Mouse (Mus musculus) midbrain, postnatal 0 days (tissue): ENCODE results near the gene Dffa. TPM values are rescaled to one million over a fixed set of nuclear protein-coding genes. Genes with fewer than 3 reads are reported as not detected.

Source experiments
- ATAC-seq: fragments of 200-750 bp; cut with Nextera tagmentation; 2 replicates; pipeline ENCODE4 v1.8.0; 2017; ENCODE audit warnings: moderate number of reproducible peaks, mild to moderate bottlenecking, moderate TSS enrichment, moderate library complexity; ENCODE audit not compliant: low FRiP score
- DNase-seq: peaks from one replicate; pipeline ENCODE4 v3.0.0-alpha.2; 2015; ENCODE audit warnings: low spot score
- H3K27ac ChIP-seq: fragments of 300-500 bp; sonication (generic); 2 replicates; pipeline ENCODE4 v1.5.1; 2014; ENCODE audit warnings: low read depth, mild to moderate bottlenecking, low read length, mixed read lengths
- H3K27me3 ChIP-seq: fragments of 300-500 bp; sonication (generic); 2 replicates; pipeline ENCODE4 v1.6.1; 2014; ENCODE audit warnings: low read length, control low read depth, mixed read lengths; ENCODE audit not compliant: insufficient read depth
- H3K36me3 ChIP-seq: fragments of 300-500 bp; sonication (generic); 2 replicates; pipeline ENCODE4 v1.6.1; 2014; ENCODE audit warnings: low read length, control low read depth, mixed read lengths; ENCODE audit not compliant: insufficient read depth
- H3K4me1 ChIP-seq: fragments of 300-500 bp; sonication (generic); 2 replicates; pipeline ENCODE4 v1.6.1; 2014; ENCODE audit warnings: mild to moderate bottlenecking, control low read depth, antibody characterized with exemption, low read length, mixed read lengths; ENCODE audit not compliant: insufficient read depth
- H3K4me2 ChIP-seq: fragments of 300-500 bp; sonication (generic); 2 replicates; pipeline ENCODE4 v1.6.1; 2014; ENCODE audit warnings: low read depth, mild to moderate bottlenecking, low read length, mixed read lengths; ENCODE audit not compliant: poor library complexity, severe bottlenecking
- H3K4me3 ChIP-seq: fragments of 300-500 bp; sonication (generic); 2 replicates; pipeline ENCODE4 v1.5.1; 2014; ENCODE audit warnings: low read depth, mild to moderate bottlenecking, low read length, moderate library complexity
- H3K9ac ChIP-seq: fragments of 300-500 bp; sonication (generic); replicated peaks from 2 replicates; pipeline ENCODE4 v1.6.1; 2014; ENCODE audit warnings: mild to moderate bottlenecking, low read length, moderate library complexity, mixed read lengths; ENCODE audit not compliant: poor library complexity, severe bottlenecking
- H3K9me3 ChIP-seq: fragments of 300-500 bp; sonication (generic); 2 replicates; pipeline ENCODE4 v1.6.1; 2016; ENCODE audit warnings: low read length, control low read depth
- CTCF ChIP-seq: IDR thresholded peaks from 2 replicates; pipeline ENCODE4 v1.5.1; 2016; ENCODE audit warnings: antibody characterized with exemption, mild to moderate bottlenecking
- WGBS: fragments of 180-500 bp; shearing (Covaris S2); extraction: QIAGEN DNeasy Blood & Tissue Kit; methylation state at CpG from one replicate; pipeline ENCODE4 v1.1.7; 2014; 5-methylcytosine and 5-hydroxymethylcytosine counted together
- polyA plus RNA-seq: library from polyadenylated mRNA; unstranded; fragments of >200 nt; fragmentation: Nextera tagmentation; extraction: Ambion mirVana; gene quantifications from 2 replicates; pipeline ENCODE4 v1.2.1, GENCODE M21; 2015
- total RNA-seq: library from RNA; depleted of rRNA; stranded (reverse); fragments of >200 nt; gene quantifications from 2 replicates; pipeline ENCODE4 v1.2.3, GENCODE M21; 2014

Dffa gene
- total and polyA plus RNA-seq, 2 experiments from 2014 or later: 10.5 to 23.3 TPM

DNA sequence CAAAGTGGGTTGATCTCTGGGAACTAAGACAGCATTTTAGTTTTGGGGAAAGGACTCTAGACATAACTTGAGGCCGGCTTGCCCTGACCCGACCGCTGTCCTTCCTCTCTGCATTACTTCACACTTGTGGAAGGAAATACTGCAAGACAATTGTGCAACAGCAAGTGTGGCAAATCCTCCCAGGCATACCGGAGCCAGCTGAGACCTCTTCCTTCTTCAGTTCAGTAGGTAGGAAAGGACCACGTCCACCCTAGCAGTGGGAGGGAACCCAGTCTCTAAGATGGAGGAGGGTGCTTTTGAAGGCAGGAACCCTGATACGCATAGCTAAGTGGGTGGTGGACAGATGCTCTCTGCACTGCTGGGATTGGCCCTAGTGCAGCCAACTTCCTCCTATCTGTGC, 51.8 kb downstream of the Dffa start:
- no peak for ATAC-seq
- TF ChIP-seq CTCF: no peak
- Histone ChIP-seq H3K4me1 (no peaks in the 10 kb centered on the region), H3K9me3 (no peaks in the 10 kb centered on the region), H3K27me3 (no peaks in the 10 kb centered on the region), H3K9ac (no peak overlapping the region), H3K36me3 (peaks cover 80% of the 10 kb centered on the region), H3K4me2 (no peak overlapping the region), H3K4me3 (no peak overlapping the region), H3K27ac (no peak overlapping the region)
- DNase-seq: no peak
- WGBS: 97% methylated on average over 6 of the region's 6 CpGs

GRCm38 (mm10) chr4:149157415-149157973, 53.5 kb downstream of the Dffa start:
- Histone ChIP-seq H3K27me3 (no peaks in the 10 kb centered on the region), H3K9ac (no peak overlapping the region), H3K9me3 (no peaks in the 10 kb centered on the region), H3K4me1 (no peaks in the 10 kb centered on the region), H3K4me3 (no peak overlapping the region), H3K36me3 (peaks cover 75% of the 10 kb centered on the region), H3K4me2 (no peak overlapping the region), H3K27ac (no peak overlapping the region)
- no peak for ATAC-seq
- DNase-seq: no peak
- TF ChIP-seq CTCF: no peak
- 92% methylated on average over 8 of the region's 8 CpGs for WGBS

DNA sequence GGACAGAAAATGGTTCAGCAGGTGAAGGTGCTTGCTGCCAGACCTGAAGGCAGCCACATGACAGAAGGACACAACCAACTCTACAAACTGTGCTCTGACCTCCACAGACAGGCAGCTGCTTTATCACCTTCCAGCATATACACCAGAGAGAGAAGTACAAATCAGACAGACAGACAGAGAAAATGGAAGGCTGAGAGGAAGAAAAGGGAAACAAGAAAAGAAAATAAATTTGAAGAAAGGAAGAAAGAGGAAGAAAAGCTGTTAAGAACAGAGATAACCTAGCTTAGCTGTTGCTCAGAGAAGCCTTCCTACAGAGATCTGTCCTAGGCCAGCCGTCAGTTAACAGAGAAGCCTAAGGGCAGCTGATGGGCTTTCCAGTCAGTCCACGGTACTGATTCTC, 55.3 kb downstream of the Dffa start:
- H3K4me2 ChIP-seq: no peak overlapping the region
- H3K27me3 ChIP-seq: no peaks in the 10 kb centered on the region
- no peaks in the 10 kb centered on the region for H3K4me1 ChIP-seq
- WGBS: 88% methylated on average over 2 of the region's 2 CpGs
- DNase-seq: no peak
- H3K9me3 ChIP-seq: no peaks in the 10 kb centered on the region
- no peak overlapping the region for H3K4me3 ChIP-seq
- no peak overlapping the region for H3K27ac ChIP-seq
- no peak for ATAC-seq
- TF ChIP-seq CTCF: no peak
- H3K36me3 ChIP-seq: peaks cover 63% of the 10 kb centered on the region
- H3K9ac ChIP-seq: no peak overlapping the region

- H3K27ac ChIP-seq: no peak overlapping the region
- H3K36me3 ChIP-seq: peaks cover 58% of the 10 kb centered on the region
- H3K4me3 ChIP-seq: no peak overlapping the region
- no peaks in the 10 kb centered on the region for H3K9me3 ChIP-seq
- DNase-seq (no peak), ATAC-seq (no peak)
- 91% methylated on average over 13 of the region's 13 CpGs for WGBS
- no peaks in the 10 kb centered on the region for H3K4me1 ChIP-seq
- no peaks in the 10 kb centered on the region for H3K27me3 ChIP-seq
- no peak for TF ChIP-seq CTCF
- no peak overlapping the region for H3K9ac ChIP-seq
- H3K4me2 ChIP-seq: no peak overlapping the region
Measured at GRCm38 (mm10) chr4:149159891-149160290, 55.9 kb downstream of the Dffa start.

DNA sequence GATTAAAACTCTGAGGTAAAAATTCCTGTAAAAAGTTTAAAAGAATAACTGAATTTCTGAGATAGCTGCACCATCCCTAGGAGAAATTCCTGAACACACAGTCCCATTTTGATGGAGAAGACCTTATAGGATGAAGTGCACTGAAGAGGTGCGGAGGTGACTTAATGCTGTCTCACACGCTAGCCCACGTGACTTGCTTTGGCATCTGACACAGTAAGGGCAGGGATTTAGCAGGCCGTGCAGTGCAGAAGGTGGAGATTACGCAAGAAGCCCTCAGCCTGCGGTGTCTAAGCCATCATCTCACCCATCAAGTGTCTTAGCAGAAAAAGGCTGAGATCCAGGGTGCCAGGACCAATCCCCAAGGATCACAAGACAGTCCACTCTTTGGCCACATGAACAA, 57.2 kb downstream of the Dffa start:
- no peak overlapping the region for H3K4me3 ChIP-seq
- ATAC-seq (no peak), DNase-seq (no peak)
- H3K9me3 ChIP-seq: no peaks in the 10 kb centered on the region
- WGBS: 94% methylated on average over 6 of the region's 6 CpGs
- H3K36me3 ChIP-seq: peaks cover 57% of the 10 kb centered on the region
- no peaks in the 10 kb centered on the region for H3K4me1 ChIP-seq
- TF ChIP-seq CTCF: no peak
- H3K27me3 ChIP-seq: no peaks in the 10 kb centered on the region
- no peak overlapping the region for H3K9ac ChIP-seq
- no peak overlapping the region for H3K4me2 ChIP-seq
- no peak overlapping the region for H3K27ac ChIP-seq

- Histone ChIP-seq H3K27me3 (no peaks in the 10 kb centered on the region), H3K4me2 (no peak overlapping the region), H3K27ac (no peak overlapping the region), H3K9me3 (no peaks in the 10 kb centered on the region), H3K9ac (no peak overlapping the region), H3K4me3 (no peak overlapping the region), H3K4me1 (no peaks in the 10 kb centered on the region), H3K36me3 (peaks cover 36% of the 10 kb centered on the region)
- DNase-seq (no peak), ATAC-seq (no peak)
- no peak for TF ChIP-seq CTCF
- WGBS: 59% methylated on average over 1 of the region's 1 CpGs
Measured at GRCm38 (mm10) chr4:149163196-149163595, 59.2 kb downstream of the Dffa start.
